Mouse (Mus musculus): ENCODE measurements at regions not wholly inside any gene's neighbourhood (a gene's known extent, or its start where the extent isn't known, plus 50 kb on each side); places are given as distances from the start of the nearest gene placed in this dataset.

DNA sequence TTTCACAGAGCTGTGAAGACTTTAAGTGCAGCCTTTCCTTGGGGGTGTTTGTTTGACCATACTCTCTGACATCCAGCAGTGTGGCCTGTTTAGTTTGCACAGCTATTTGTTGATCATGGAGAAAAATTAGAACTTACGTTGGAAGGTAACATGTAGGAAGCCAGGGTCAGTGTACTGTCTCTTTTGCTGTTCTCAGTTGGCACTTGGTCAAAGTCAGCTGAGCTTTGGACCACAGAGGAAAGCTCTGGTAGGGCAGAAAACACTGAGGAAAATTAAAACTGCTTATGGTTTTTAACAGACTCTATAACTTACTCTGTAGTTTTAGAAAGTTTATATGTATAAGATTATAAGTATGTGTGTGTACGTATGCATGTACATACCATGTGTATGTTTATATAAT lies 180.0 kb upstream of the Nt5c1b start:
- no peak for TF ChIP-seq POLR2A (IDR thresholded peaks at IDR 0.05; ENCODE audit: control insufficient read depth in 1 of 2, insufficient read depth in 1 of 2, low read depth in 1 of 2, low read length in 2 of 2, poor library complexity in 1 of 2)
- TF ChIP-seq SMC3 (IDR thresholded peaks at IDR 0.05; ENCODE audit: low read depth, low read length) = no peak
- TF ChIP-seq CTCF (IDR thresholded peaks at IDR 0.05 in 2 of 3, conservative IDR thresholded peaks at IDR 0.05 in 1 of 3; ENCODE audit: control insufficient read depth in 1 of 3, insufficient read depth in 1 of 3, low read depth in 2 of 3, low read length in 3 of 3, poor library complexity in 1 of 3, severe bottlenecking in 1 of 3) = no peak
- no peak for TF ChIP-seq MAX (IDR thresholded peaks at IDR 0.05; ENCODE audit: low read length)
- no peak for TF ChIP-seq TCF12 (IDR thresholded peaks at IDR 0.05; ENCODE audit: low read depth, low read length)
- TF ChIP-seq POLR2AphosphoS2 (IDR thresholded peaks at IDR 0.05; ENCODE audit: low read length) = no peak
- no peak for TF ChIP-seq MAZ (IDR thresholded peaks at IDR 0.05; ENCODE audit: low read depth, low read length)
- TF ChIP-seq MAFK (IDR thresholded peaks at IDR 0.05; ENCODE audit: borderline replicate concordance, low read depth, low read length) = no peak
- no peak for TF ChIP-seq HCFC1 (IDR thresholded peaks at IDR 0.05; ENCODE audit: low read depth, low read length)
- no peak for TF ChIP-seq GATA1 (IDR thresholded peaks at IDR 0.05; ENCODE audit: low read depth, low read length)
- TF ChIP-seq KAT2A (conservative IDR thresholded peaks at IDR 0.05; ENCODE audit: low read depth, low read length) = no peak
- no peak for TF ChIP-seq EP300 (IDR thresholded peaks at IDR 0.05; ENCODE audit: low read depth in 1 of 2, low read length in 2 of 2)
- TF ChIP-seq JUND (IDR thresholded peaks at IDR 0.05; ENCODE audit: low read depth, low read length) = no peak

All from MEL (cell line).